ENCODE assay signal across 11 mouse cellular contexts in genomic region chr11:115900561-115901337, GRCm38 (mm10). TPM values are rescaled to one million over a fixed set of nuclear protein-coding genes. Genes with fewer than 3 reads are reported as not detected.
DNase-seq lines count a peak whose midpoint lies in the region; ATAC-seq and TF ChIP-seq lines count a peak whose summit lies in the region.
"Had no signal": no experiment of that assay in that cellular context is flagged by ENCODE, and none has a peak within 500 bp of the region (broad histone marks: within the 10 kb centered on the region; RNA-seq: fewer than 3 reads in every experiment).

No protein-coding gene starts in this region.

- no peaks in the 10 kb centered on the region for H3K27me3 ChIP-seq in midbrain, embryonic 13.5 days
- no peaks in the 10 kb centered on the region for H3K27me3 ChIP-seq in midbrain, embryonic 15.5 days (replicated peaks)
- H3K27me3 ChIP-seq in intestine, postnatal 0 days (replicated peaks; ENCODE audit: control insufficient read depth, insufficient read depth, low read length) = no peaks in the 10 kb centered on the region
- no peaks in the 10 kb centered on the region for H3K27me3 ChIP-seq in neural tube, embryonic 13.5 days

- no peak overlapping the region for H3K4me3 ChIP-seq in midbrain, embryonic 13.5 days (replicated peaks)
- no peak overlapping the region for H3K4me3 ChIP-seq in midbrain, embryonic 15.5 days
- H3K4me3 ChIP-seq in intestine, postnatal 0 days (ENCODE audit: low read depth, low read length) = no peak overlapping the region
- no peak overlapping the region for H3K4me3 ChIP-seq in neural tube, embryonic 13.5 days

- peaks cover 29% of the 10 kb centered on the region for H3K4me1 ChIP-seq in midbrain, embryonic 13.5 days (replicated peaks)
- H3K4me1 ChIP-seq in midbrain, embryonic 15.5 days = 0 out of 2 replicates have a peak, but pooled peaks cover 3% of the 10 kb centered on the region
- peaks cover 20% of the 10 kb centered on the region for H3K4me1 ChIP-seq in intestine, postnatal 0 days (replicated peaks; ENCODE audit: control insufficient read depth, insufficient read depth, low read length)
- H3K4me1 ChIP-seq in neural tube, embryonic 13.5 days (replicated peaks) = peaks cover 35% of the 10 kb centered on the region

- no peak for TF ChIP-seq CTCF in intestine, postnatal 0 days (IDR thresholded peaks at IDR 0.05; ENCODE audit: low read depth)

- DNase-seq in heart, adult 11 months = peak; percentile 95
- DNase-seq in heart, adult 8-10 months (ENCODE audit: low spot score) = no peak
- no peak for DNase-seq in retina, postnatal 1 day
- DNase-seq in Muller cell, postnatal 12 days (ENCODE audit: inconsistent ontology term) = no peak
- DNase-seq: cerebellum, adult 2 months had no signal

- no peak for ATAC-seq in midbrain, embryonic 13.5 days
- no peak for ATAC-seq in midbrain, embryonic 15.5 days (replicated peaks)
- no peak for ATAC-seq in intestine, postnatal 0 days
- no peak for ATAC-seq in neural tube, embryonic 13.5 days (ENCODE audit: low read depth)

- H3K36me3 ChIP-seq in midbrain, embryonic 13.5 days = peaks cover 21% of the 10 kb centered on the region
- H3K36me3 ChIP-seq in midbrain, embryonic 15.5 days (replicated peaks) = 0 out of 2 replicates have a peak, but pooled peaks cover 2% of the 10 kb centered on the region
- peaks cover under 1% of the 10 kb centered on the region; the same call in 1 of the 2 replicates for H3K36me3 ChIP-seq in intestine, postnatal 0 days (ENCODE audit: control insufficient read depth, insufficient read depth)
- peaks cover 23% of the 10 kb centered on the region for H3K36me3 ChIP-seq in neural tube, embryonic 13.5 days

- H3K9me3 ChIP-seq in midbrain, embryonic 13.5 days = no peaks in the 10 kb centered on the region
- no peaks in the 10 kb centered on the region for H3K9me3 ChIP-seq in midbrain, embryonic 15.5 days
- no peaks in the 10 kb centered on the region for H3K9me3 ChIP-seq in intestine, postnatal 0 days (ENCODE audit: control insufficient read depth)
- no peaks in the 10 kb centered on the region for H3K9me3 ChIP-seq in neural tube, embryonic 13.5 days

- 75% methylated on average over 8 of the region's 8 CpGs for WGBS in midbrain, embryonic 13.5 days
- 73% methylated on average over 8 of the region's 8 CpGs for WGBS in midbrain, embryonic 15.5 days
- WGBS in intestine, postnatal 0 days = 87% methylated on average over 8 of the region's 8 CpGs
- 81% methylated on average over 8 of the region's 8 CpGs for WGBS in neural tube, embryonic 13.5 days

- H3K27ac ChIP-seq in midbrain, embryonic 13.5 days = no peak overlapping the region
- no peak overlapping the region for H3K27ac ChIP-seq in midbrain, embryonic 15.5 days
- no peak overlapping the region for H3K27ac ChIP-seq in intestine, postnatal 0 days (ENCODE audit: low read depth, low read length)
- H3K27ac ChIP-seq in neural tube, embryonic 13.5 days (replicated peaks) = no peak overlapping the region

- no peak overlapping the region for H3K4me2 ChIP-seq in midbrain, embryonic 13.5 days (replicated peaks)
- no peak overlapping the region for H3K4me2 ChIP-seq in midbrain, embryonic 15.5 days
- H3K4me2 ChIP-seq in intestine, postnatal 0 days (replicated peaks; ENCODE audit: low read depth) = peak overlapping the region; percentile 4; the same call in 1 of the 2 replicates
- 0 out of 2 replicates have a peak overlapping the region, but pooled peaks have one; percentile 21 for H3K4me2 ChIP-seq in neural tube, embryonic 13.5 days

- H3K9ac ChIP-seq in midbrain, embryonic 13.5 days (replicated peaks) = peak overlapping the region; percentile 46; the same call in 1 of the 2 replicates
- no peak overlapping the region for H3K9ac ChIP-seq in midbrain, embryonic 15.5 days
- no peak overlapping the region for H3K9ac ChIP-seq in intestine, postnatal 0 days (ENCODE audit: low read depth, low read length)
- H3K9ac ChIP-seq in neural tube, embryonic 13.5 days = peak overlapping the region; percentile 27; the same call in 1 of the 2 replicates

RNA-seq across cellular contexts. Expression of gene Smim5, which starts 1.0 kb away (rescaled TPM):
- 10 to 100 TPM; 11.0 to 28.2 (median 14.6) TPM for total RNA-seq in heart, adult 8-10 months (2022)
- 0.97 and 1.4 TPM in 2 replicates for polyA plus RNA-seq in midbrain, embryonic 13.5 days (2015; fragmentation: Nextera tagmentation; extraction: Ambion mirVana)
- polyA plus RNA-seq in midbrain, embryonic 15.5 days (2015; fragmentation: Nextera tagmentation; extraction: Ambion mirVana) = 1.2 and 1.4 TPM in 2 replicates
- 1.9 and 3.4 TPM in 2 replicates for polyA plus RNA-seq in intestine, postnatal 0 days (2015; fragmentation: Nextera tagmentation; extraction: Ambion mirVana)
- polyA plus RNA-seq in neural tube, embryonic 13.5 days (2015; fragmentation: Nextera tagmentation; extraction: Ambion mirVana) = 0.85 and 1.7 TPM in 2 replicates

RNA-seq across cellular contexts. Expression of gene Smim6, which starts 11.1 kb away (rescaled TPM):
- not detected for total RNA-seq in heart, adult 8-10 months (2022)
- polyA plus RNA-seq in midbrain, embryonic 13.5 days (2015; fragmentation: Nextera tagmentation; extraction: Ambion mirVana) = 0.84 and 0.93 TPM in 2 replicates
- 1.0 and 1.1 TPM in 2 replicates for polyA plus RNA-seq in midbrain, embryonic 15.5 days (2015; fragmentation: Nextera tagmentation; extraction: Ambion mirVana)
- 29.6 and 32.9 TPM in 2 replicates for polyA plus RNA-seq in intestine, postnatal 0 days (2015; fragmentation: Nextera tagmentation; extraction: Ambion mirVana)
- 0.94 and 1.2 TPM in 2 replicates for polyA plus RNA-seq in neural tube, embryonic 13.5 days (2015; fragmentation: Nextera tagmentation; extraction: Ambion mirVana)
- total RNA-seq: monocyte, adult 5-6 weeks had no signal
- polyA plus RNA-seq: cerebellum, adult 2 months had no signal

RNA-seq across cellular contexts. Expression of gene Sap30bp, which starts 32.3 kb away (rescaled TPM):
- 10 to 100 TPM; 14.7 to 21.3 (median 16.2) TPM for total RNA-seq in heart, adult 8-10 months (2022)
- 52.7 and 53.8 TPM in 2 replicates for polyA plus RNA-seq in midbrain, embryonic 13.5 days (2015; fragmentation: Nextera tagmentation; extraction: Ambion mirVana)
- polyA plus RNA-seq in midbrain, embryonic 15.5 days (2015; fragmentation: Nextera tagmentation; extraction: Ambion mirVana) = 52.1 and 53.1 TPM in 2 replicates
- 27.5 and 28.8 TPM in 2 replicates for polyA plus RNA-seq in intestine, postnatal 0 days (2015; fragmentation: Nextera tagmentation; extraction: Ambion mirVana)
- 57.7 and 59.4 TPM in 2 replicates for polyA plus RNA-seq in neural tube, embryonic 13.5 days (2015; fragmentation: Nextera tagmentation; extraction: Ambion mirVana)

RNA-seq across cellular contexts. Expression of gene Recql5, which starts 32.5 kb away (rescaled TPM):
- 10 to 100 TPM in 1 of 4 experiments, 1 to 10 TPM in 3; 6.8 to 14.7 (median 8.2) TPM for total RNA-seq in heart, adult 8-10 months (2022)
- polyA plus RNA-seq in midbrain, embryonic 13.5 days (2015; fragmentation: Nextera tagmentation; extraction: Ambion mirVana) = 28.3 and 29.2 TPM in 2 replicates
- polyA plus RNA-seq in midbrain, embryonic 15.5 days (2015; fragmentation: Nextera tagmentation; extraction: Ambion mirVana) = 22.4 and 25.7 TPM in 2 replicates
- polyA plus RNA-seq in intestine, postnatal 0 days (2015; fragmentation: Nextera tagmentation; extraction: Ambion mirVana) = 6.8 and 8.2 TPM in 2 replicates
- polyA plus RNA-seq in neural tube, embryonic 13.5 days (2015; fragmentation: Nextera tagmentation; extraction: Ambion mirVana) = 22.5 and 23.5 TPM in 2 replicates

RNA-seq across cellular contexts. Expression of gene Myo15b, which starts 42.5 kb away (rescaled TPM):
- total RNA-seq in heart, adult 8-10 months (2022) = under 1 TPM in 1 of 4 experiments, not detected in 3; 0.06 TPM
- polyA plus RNA-seq in midbrain, embryonic 13.5 days (2015; fragmentation: Nextera tagmentation; extraction: Ambion mirVana) = 0.08 and 0.27 TPM in 2 replicates
- 0.03 and 0.10 TPM in 2 replicates for polyA plus RNA-seq in midbrain, embryonic 15.5 days (2015; fragmentation: Nextera tagmentation; extraction: Ambion mirVana)
- polyA plus RNA-seq in intestine, postnatal 0 days (2015; fragmentation: Nextera tagmentation; extraction: Ambion mirVana) = 332 and 377 TPM in 2 replicates
- polyA plus RNA-seq in neural tube, embryonic 13.5 days (2015; fragmentation: Nextera tagmentation; extraction: Ambion mirVana) = 0.10 TPM in 1 of 2 replicates, not detected in the other
- total RNA-seq: monocyte, adult 5-6 weeks had no signal
- polyA plus RNA-seq: C2C12 had no signal

Comparison
In these comparisons a context has a peak if more than half of its experiments do, and no peak if none do; other contexts are left out.
1. H3K9ac ChIP-seq: peak in midbrain, embryonic 13.5 days (single experiment) and neural tube, embryonic 13.5 days (single experiment); none in midbrain, embryonic 15.5 days (single experiment) and intestine, postnatal 0 days (single experiment).
2. H3K4me2 ChIP-seq: peak in intestine, postnatal 0 days (single experiment) and neural tube, embryonic 13.5 days (single experiment); none in midbrain, embryonic 13.5 days (single experiment) and midbrain, embryonic 15.5 days (single experiment).
3. RNA of gene Smim6, which starts 11.1 kb away (polyA plus RNA-seq): 29.6 to 32.9 TPM in intestine, postnatal 0 days; 0.94 to 1.2 TPM in neural tube, embryonic 13.5 days, 1.0 to 1.1 TPM in midbrain, embryonic 15.5 days and 0.84 to 0.93 TPM in midbrain, embryonic 13.5 days; every median in the first group is over 10 times any median in the second.